Mouse (Mus musculus): ENCODE results near the gene Sectm1a.
A peak's percentile ranks its signal among the peaks of the same experiment; 100 is the strongest.
"Not testable (repeated sequence)": the region's sequence is repeated elsewhere in the genome, so short reads cannot be mapped to it uniquely, and the experiment has no call there.

Gene Sectm1a

GRCm38 (mm10) chr11:121081120-121081519 lies at the start of gene Sectm1a:
Gene Sectm1a, minus strand, starts transcription at chr11:121081220.
- DNase-seq (ENCODE audit: low spot score in 2 of 2): no peak

- DNase-seq (ENCODE audit: low spot score in 2 of 2): no peak
These were observed 48.6 kb upstream of the Sectm1a start for GRCm38 (mm10) chr11:121129616-121130015.

GRCm38 (mm10) chr11:121127441-121127840 lies 46.4 kb upstream of the Sectm1a start:
- DNase-seq (ENCODE audit: low spot score in 2 of 2): no peak

GRCm38 (mm10) chr11:121126395-121126794 lies 45.4 kb upstream of the Sectm1a start:
- DNase-seq (ENCODE audit: low spot score in 2 of 2): peak in 1 of 2 experiments; percentile 26

GRCm38 (mm10) chr11:121125522-121126172 lies 44.6 kb upstream of the Sectm1a start:
- DNase-seq (ENCODE audit: low spot score in 2 of 2): no peak

- no peak for DNase-seq (ENCODE audit: low spot score in 2 of 2)
These were observed 42.4 kb upstream of the Sectm1a start for GRCm38 (mm10) chr11:121123438-121123837.

GRCm38 (mm10) chr11:121122024-121122670 lies 41.1 kb upstream of the Sectm1a start:
- DNase-seq (ENCODE audit: low spot score in 2 of 2): no peak

- DNase-seq (ENCODE audit: low spot score in 2 of 2): no peak
These were observed 40.1 kb upstream of the Sectm1a start for GRCm38 (mm10) chr11:121121151-121121550.

- DNase-seq (ENCODE audit: low spot score in 2 of 2): no peak
These were observed 37.6 kb upstream of the Sectm1a start, which contains the start of gene Tex19.2 for GRCm38 (mm10) chr11:121118577-121118976. Gene Tex19.2, minus strand, starts transcription at chr11:121118677.

GRCm38 (mm10) chr11:121118106-121118505 lies 37.1 kb upstream of the Sectm1a start:
- DNase-seq (ENCODE audit: low spot score in 2 of 2): no peak

GRCm38 (mm10) chr11:121112091-121112775 lies 31.2 kb upstream of the Sectm1a start:
- no peak for DNase-seq (ENCODE audit: low spot score in 2 of 2)

- no peak for DNase-seq (ENCODE audit: low spot score in 2 of 2)
These were observed 30.6 kb upstream of the Sectm1a start for GRCm38 (mm10) chr11:121111601-121112000.

GRCm38 (mm10) chr11:121111051-121111450 lies 30.0 kb upstream of the Sectm1a start:
- no peak for DNase-seq (ENCODE audit: low spot score in 2 of 2)

GRCm38 (mm10) chr11:121109986-121110385 lies 29.0 kb upstream of the Sectm1a start:
- DNase-seq (ENCODE audit: low spot score in 2 of 2): no peak

GRCm38 (mm10) chr11:121108061-121108460 lies 27.0 kb upstream of the Sectm1a start:
- DNase-seq (ENCODE audit: low spot score in 2 of 2): no peak

- DNase-seq (ENCODE audit: low spot score in 2 of 2): not testable (repeated sequence)
These were observed 26.2 kb upstream of the Sectm1a start for GRCm38 (mm10) chr11:121107242-121107641.

- DNase-seq (ENCODE audit: low spot score in 2 of 2): no peak
These were observed 20.2 kb upstream of the Sectm1a start for GRCm38 (mm10) chr11:121101124-121101805.

GRCm38 (mm10) chr11:121100692-121101091 lies 19.7 kb upstream of the Sectm1a start:
- no peak for DNase-seq (ENCODE audit: low spot score in 2 of 2)

GRCm38 (mm10) chr11:121099762-121100161 lies 18.7 kb upstream of the Sectm1a start:
- DNase-seq (ENCODE audit: low spot score in 2 of 2): no peak

GRCm38 (mm10) chr11:121092606-121093585 lies 11.9 kb upstream of the Sectm1a start:
- no peak for DNase-seq (ENCODE audit: low spot score in 2 of 2)

- DNase-seq (ENCODE audit: low spot score in 2 of 2): no peak
These were observed 9.9 kb upstream of the Sectm1a start for GRCm38 (mm10) chr11:121090943-121091342.
